Mouse (Mus musculus) E14TG2a.4 (cell line): ENCODE measurements around the gene Alk.

Experiments
- CTCF ChIP-seq: conservative IDR thresholded peaks from 2 replicates; pipeline ENCODE4 v1.5.1; 2014; ENCODE audit warnings: low read length
- NANOG ChIP-seq: IDR thresholded peaks from 2 replicates; pipeline ENCODE4 v1.6.1; 2014; ENCODE audit warnings: borderline replicate concordance, low read length, mixed read lengths

DNA sequence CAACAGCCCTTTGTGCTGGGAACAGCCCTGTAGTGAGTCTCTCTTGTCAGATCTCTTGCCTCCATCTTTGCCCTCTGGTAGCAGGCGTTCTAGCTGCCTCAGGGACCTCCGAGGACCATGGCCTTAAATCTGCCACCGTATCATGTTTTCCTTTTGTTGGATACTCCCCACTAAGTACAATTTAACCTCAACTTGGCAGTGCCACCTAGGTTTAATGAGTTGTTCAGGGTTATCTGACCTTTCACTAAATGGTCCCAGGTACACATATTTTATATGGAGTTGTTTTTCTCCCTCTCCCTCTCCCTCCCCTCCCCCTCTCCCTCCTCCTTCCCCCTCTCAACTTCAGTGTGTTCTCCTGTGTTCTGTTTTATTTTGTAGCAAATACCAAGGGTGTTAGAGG, 669.1 kb downstream of the Alk start:
- TF ChIP-seq CTCF (no peak), NANOG (no peak)
